Mouse (Mus musculus): Measurements from ENCODE around the gene Slc25a38.

- TF ChIP-seq EP300 (optimal IDR thresholded peaks at IDR 0.05) (no peak), CTCF (IDR thresholded peaks at IDR 0.05; ENCODE audit: low read depth) (no peak)
These were observed 45.9 kb upstream of the Slc25a38 start for GRCm38 (mm10) chr9:120064317-120064716.

Measured in stomach, postnatal 0 days (tissue).